Mouse (Mus musculus) frontal cortex, adult (tissue): Measurements from ENCODE around the gene Tmem204.

ENCODE experiments used
- ATAC-seq: cut with Nextera tagmentation; 2 replicates; pipeline ENCODE4 v1.9.2; 2017; ENCODE audit warnings: mild to moderate bottlenecking, moderate library complexity, mixed read lengths; ENCODE audit not compliant: low TSS enrichment

Tmem204 gene

GRCm38 (mm10) chr17:25014841-25015570 lies 68.4 kb downstream of the Tmem204 start:
- peak; percentile 42; the same call in 1 of the 2 replicates for ATAC-seq

- ATAC-seq: no peak
These were observed 69.5 kb downstream of the Tmem204 start for GRCm38 (mm10) chr17:25013606-25014501.
